Mouse (Mus musculus) layer of hippocampus, adult 18-20 months (tissue): ENCODE measurements around the gene Selenom. TPM values are rescaled to one million over a fixed set of nuclear protein-coding genes. Genes with fewer than 3 reads are reported as not detected.
A peak's percentile ranks its signal among the peaks of the same experiment; 100 is the strongest.

Source experiments
- DNase-seq, 2 experiments: peaks; one replicate each; pipeline ENCODE4 v3.0.0; 2022; ENCODE audit warnings: low spot score in 2 of 2
- long read RNA-seq: library from polyadenylated mRNA; stranded (forward); transcript quantifications from one replicate; pipeline ENCODE4 v2.0.0, GENCODE M21; 2021
- total RNA-seq, 2 experiments: library from RNA; stranded (reverse); gene quantifications; 2 replicates each; pipeline ENCODE4 v1.2.3; 2021

Selenom gene
- 100 to 1,000 TPM; 194 to 199 TPM for total RNA-seq
- long read RNA-seq, transcript Selenom-201 (5 exons, 707 nt): major isoform, 95 of 105 reads
- long read RNA-seq, partial matches to known transcripts: 1 of 105 reads
- long read RNA-seq, other reads (novel, unspliced or antisense): 7 of 105 reads

DNA sequence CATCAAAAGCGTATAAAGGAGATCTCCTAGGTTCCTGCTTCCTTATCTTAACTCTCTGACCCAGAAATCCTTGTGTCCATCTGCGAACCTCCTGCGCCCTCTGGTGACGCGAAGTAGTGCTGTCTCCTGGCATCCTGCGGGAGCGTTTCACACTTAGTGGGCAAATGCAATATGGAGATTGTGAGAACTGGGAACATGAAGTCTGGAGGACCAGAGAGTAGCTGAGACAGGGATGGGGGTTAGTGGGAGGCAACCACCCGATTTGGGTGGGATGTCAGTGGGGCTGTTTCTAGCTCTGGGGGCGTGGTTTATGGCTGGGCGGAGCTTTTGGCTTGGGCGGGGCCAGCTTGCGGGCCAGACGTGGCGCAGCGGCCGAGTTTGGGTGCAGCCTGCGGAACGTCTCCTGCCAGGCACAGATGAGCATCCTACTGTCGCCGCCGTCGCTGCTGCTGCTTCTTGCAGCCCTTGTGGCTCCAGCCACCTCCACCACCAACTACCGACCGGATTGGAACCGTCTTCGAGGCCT is at the start of gene Selenom:
Gene Selenom, plus strand, starts transcription at position 156 of the 526 bp plus-strand sequence.
- DNase-seq: peak; percentile 90 to 97

DNA sequence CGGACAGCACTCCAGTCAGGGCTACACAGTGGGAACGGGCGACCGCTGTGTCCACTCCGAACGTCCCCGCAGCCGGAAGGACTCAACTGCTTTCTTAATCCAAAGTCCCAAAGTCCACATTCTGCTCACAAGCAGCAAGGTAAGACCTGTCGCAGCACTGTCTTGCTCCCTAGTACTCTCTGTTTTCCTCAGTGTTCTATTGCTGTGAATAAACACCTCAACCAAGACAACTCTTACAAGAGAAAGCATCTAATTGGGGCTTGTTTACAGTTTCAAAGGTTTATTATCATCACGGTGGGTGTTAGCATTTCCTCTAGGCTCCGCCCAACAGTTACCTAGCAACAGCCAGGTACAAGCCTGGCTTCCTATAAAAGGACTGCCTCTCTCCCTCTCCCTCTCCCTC is 43.0 kb upstream of the Selenom start:
- no peak for DNase-seq

DNA sequence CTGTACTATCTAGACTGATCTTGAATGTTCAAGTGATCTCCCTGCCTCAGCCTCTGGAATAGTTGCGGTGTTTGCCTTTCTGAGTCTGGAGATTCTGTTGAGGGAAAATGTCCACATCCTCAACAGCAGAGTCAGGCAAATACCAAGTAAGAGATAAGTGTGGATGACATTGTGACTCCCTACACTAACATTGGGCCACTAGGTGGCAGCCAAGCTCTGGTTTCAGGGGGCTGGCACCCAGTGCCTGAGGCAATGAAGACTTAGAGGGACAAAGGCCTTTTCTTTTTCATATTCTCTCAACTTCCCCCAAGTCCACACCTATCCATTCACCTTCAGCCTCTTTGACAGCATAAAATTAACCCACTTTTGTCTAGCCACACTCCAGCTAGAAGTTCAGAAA is 42.0 kb upstream of the Selenom start:
- peak; percentile 73 to 90 for DNase-seq

DNA sequence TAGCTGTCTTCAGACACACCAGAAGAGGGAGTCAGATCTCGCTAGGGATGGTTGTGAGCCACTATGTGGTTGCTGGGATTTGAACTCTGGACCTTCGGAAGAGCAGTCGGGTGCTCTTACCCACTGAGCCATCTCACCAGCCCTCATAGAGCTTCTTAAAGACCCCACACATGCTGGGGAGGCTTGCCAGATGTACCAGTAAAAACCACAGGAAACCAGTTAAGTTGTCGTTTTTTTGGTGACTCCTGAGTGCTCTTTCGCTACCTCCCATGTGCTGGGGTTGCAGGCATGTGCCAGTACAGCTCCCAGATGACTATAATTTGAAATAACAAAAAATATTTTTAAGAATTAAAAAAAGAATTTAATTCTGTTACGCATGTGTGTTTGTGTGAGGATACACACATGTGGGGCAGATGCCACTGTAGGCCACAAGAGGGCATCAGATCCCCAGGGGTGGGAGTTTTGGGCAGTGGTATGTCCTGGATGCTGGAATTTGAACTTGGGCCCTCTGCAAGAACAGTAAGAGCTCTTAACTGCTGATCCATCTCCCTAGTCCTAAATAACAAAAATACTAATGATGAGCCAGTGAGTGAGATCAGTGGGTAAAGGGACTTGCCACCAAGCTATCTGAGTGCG is 39.9 kb upstream of the Selenom start:
- no peak for DNase-seq

DNA sequence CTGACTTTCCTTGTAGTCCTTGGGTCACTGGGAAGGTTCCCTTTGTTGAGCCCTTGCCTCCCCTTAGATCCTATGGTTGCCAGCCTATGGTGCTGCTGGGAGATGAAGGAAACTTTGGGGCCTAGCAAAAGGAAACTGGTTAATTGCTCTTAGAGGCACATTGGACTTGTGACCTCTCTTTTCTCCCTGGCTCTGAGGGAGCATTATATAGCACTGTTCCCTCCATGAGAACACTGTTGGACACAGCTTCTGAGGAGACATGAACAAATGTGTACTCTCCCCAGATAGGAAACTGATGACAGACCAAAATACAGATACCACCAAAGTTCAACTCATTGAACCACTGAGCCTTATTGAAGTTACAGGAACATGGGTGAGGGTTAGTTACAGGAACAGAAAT is 39.0 kb upstream of the Selenom start:
- DNase-seq: no peak

DNA sequence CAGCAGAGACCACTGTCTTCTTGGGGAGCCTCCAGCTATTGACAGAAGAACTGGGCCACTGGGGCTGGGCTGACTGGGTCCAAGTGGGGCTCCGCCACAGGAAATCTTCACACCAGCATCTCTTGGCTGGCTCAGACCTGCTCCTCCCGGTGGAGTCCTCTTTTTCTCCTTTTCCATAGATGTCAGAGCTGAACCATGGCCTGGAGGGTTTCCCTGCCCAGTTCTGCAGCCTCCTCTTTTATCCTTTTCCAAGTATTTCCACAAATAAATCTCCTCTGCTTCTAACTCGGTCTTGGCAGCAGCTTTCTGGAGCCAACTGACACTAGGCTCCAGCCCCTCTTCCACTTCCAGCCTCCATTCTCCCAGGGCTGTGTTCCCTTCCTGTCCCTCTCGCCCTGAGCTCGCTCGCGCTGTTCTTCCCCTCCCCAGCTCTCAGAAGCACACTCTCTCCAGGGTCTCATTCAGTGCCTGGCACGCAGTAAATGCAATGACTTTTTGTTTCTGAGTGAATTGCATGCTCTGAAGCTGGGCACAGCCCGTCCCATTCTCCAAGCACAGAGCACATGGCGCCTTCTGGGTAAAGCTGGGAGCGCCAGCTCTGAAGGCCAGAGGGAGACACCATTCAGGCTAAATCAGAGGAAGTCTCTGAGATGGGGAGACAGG is 30.4 kb upstream of the Selenom start:
- DNase-seq: peak in 1 of 2 experiments; percentile 84

DNA sequence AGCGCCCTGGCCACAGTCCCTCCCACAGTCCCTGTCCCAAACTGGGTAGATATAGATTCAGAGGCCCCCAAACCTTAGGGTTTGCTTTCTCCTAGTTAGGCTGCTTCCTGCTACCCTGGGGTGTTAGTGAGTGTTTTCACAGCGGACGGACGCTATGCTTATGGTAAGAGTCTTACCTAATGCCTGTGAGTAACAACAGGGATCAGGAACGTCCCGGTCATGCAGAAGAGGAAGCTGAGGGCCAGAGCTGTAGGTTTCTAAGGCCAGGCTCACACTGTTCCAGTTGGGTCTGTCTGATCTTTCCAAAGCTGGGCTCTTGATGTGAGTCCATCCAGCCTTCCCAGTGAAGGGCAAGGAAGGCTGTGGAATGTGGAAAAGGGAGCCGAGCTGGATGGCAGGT is 28.1 kb upstream of the Selenom start:
- no peak for DNase-seq

DNA sequence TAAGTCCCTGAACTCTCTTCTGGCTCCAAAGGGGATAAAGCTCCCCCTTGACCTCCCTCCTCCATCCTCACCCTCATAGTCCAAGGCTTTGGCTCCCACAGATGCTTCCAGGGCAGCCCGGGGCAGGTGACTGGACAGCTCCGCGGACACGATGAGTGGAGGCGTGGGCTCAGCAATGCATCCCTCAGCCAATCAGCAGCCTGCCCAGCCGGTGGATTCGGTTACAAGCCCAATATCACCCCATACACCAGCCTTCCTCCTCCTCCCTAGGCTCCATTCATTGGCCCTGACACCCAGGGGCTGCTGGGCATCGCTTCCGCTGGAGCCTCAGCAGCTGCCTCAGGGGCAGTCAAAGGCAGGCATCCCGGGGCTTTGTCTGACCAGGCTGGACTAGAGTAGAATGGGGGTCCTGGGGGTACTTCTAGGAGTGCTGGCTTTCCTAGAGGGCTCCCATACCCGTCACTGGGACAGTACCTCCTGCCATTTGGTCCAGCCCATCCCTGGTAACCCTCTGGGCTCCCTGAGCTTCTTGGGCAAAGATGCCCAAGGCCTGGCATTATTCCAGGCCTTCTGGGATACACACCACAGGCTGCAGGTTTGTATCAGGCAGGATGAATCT is 26.4 kb upstream of the Selenom start, which contains the start of gene Pla2g3:
Gene Pla2g3, plus strand, starts transcription at position 333 of the 619 bp plus-strand sequence.
- DNase-seq: no peak

DNA sequence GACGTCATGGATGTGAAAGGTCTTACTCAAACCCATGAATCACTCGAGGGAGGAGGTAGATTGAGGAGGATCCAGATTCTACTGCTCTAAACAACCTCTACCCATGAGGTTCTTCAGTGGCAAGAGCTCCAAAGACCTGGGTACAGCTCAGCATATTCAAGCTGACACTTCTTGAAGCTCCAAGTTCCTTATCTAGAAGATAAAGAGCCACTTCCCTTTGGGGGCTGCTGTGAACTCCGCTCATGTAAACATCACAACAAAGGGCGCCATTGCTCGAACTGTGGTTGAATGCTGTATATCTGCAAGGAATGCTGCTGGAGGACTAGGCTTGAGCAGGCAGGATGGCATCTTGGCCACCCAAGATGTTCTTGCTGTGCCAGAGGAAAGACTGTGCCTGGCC is 25.4 kb upstream of the Selenom start:
- DNase-seq: no peak

DNA sequence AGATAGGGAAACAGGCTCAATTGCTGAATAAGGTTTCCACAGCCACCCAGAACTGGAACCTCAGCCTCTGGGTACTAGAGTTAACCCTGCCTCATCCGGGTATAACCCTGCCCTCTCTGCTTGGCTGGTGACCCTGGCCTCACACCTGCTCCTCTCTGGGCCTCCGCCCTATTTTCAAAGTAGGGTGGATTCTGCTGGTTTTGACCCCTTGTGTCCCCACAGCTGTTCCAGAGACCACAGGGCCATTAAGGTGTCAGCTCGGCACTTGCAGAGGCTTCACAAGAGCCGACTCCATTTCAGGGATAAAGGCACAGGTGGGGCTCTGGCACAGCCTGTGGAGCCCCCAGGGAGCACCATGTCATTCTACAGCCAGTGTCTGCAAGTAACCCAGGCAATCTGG is 21.7 kb upstream of the Selenom start:
- DNase-seq: no peak

DNA sequence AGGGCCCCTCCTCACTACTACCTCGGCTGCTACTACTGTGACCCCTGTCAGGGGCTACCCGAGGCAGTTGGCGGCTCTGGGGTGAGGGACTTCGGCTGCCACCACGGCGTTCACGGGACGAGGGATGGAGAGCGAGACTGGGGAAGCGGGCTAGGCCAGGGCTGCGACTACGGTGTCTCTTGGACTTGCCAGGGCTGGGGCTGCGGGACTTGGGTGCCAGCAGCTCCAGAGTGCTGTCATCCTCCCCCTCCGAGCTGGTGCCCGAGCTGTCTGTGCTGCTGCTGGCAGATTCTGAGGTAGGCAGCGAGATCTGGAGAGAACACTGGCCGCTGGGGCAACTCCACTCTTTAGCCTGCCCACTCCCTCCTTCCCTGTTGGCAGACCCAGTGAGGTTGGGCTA is 19.6 kb upstream of the Selenom start:
- peak in 1 of 2 experiments; percentile 58 for DNase-seq

DNA sequence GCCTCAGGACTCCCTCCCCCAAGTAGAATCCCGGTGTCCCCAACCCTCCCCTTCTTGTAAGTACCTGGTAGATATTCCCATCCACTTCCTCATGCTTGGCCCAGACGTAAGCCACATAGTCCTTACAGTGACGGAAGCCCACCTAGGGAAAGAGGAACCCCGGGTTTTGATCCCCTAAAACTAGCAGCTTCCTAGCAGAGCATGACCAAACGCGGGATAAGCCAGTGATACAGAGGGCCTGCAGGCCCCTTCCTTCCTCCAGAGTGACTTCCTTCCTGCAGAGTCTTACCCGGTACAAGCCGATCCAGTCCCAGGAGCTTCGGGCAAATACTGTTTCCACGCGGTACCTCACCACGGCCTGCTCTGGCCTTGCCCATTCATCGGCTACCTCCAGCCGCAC is 19.0 kb upstream of the Selenom start:
- no peak for DNase-seq

DNA sequence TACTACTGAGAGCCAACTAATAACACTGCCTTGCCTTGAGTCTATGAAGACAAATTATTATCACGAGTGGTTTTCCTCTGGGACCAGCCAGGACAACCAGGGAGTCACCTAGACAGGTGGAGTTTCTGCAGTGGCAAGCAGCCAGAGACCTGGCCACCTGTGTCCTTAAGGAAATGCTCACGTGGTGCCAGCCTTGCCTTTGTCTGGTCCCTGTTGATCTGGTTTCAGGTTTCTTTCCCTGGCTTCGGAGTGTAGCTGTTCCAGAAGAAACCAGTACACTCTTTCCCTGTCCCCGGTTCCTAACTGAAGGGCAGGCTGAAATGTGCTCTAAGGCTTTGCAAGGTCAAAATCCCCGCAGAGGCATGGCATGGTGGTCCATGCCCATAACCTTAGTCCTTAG is 17.7 kb upstream of the Selenom start:
- no peak for DNase-seq

DNA sequence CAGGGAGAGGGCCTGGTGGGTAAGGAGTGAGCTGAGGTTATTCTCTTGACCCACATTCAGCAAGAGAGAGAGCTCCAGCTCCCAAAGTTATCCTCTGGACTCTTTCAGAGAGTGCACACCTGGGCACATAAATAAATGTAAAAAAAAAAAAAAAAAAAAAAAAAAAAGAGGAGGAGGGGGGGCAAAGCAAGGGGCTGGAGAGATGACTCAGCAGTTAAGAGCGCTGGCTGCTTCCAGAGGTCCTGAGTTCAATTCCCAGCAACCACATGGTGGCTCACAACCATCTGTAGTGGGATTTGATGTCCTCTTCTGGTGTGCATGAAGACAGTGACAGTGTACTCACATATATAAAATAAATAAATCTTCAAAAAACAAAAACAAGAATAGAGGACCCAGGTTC is 17.2 kb upstream of the Selenom start:
- DNase-seq: no peak

DNA sequence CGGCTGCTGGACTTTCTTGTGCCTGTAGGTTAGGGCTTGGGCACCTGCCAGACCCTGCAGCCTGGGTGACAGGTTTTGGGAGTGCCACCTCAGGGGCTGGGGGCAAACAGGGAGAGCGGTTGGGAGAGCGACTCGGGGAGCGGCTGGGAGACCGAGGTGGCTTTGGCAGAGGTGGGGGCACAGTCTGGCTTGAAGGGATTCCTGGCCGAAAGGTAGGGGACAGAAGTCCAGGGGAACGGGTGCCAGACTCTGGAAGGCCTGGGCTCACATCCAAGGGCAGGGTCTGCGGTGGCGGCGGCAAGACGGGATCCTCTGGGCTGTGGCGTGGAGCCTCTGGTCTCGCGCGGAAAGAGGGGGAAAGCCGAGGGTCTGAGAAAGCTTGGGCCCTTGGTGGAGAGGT is 12.4 kb upstream of the Selenom start:
- DNase-seq: no peak

DNA sequence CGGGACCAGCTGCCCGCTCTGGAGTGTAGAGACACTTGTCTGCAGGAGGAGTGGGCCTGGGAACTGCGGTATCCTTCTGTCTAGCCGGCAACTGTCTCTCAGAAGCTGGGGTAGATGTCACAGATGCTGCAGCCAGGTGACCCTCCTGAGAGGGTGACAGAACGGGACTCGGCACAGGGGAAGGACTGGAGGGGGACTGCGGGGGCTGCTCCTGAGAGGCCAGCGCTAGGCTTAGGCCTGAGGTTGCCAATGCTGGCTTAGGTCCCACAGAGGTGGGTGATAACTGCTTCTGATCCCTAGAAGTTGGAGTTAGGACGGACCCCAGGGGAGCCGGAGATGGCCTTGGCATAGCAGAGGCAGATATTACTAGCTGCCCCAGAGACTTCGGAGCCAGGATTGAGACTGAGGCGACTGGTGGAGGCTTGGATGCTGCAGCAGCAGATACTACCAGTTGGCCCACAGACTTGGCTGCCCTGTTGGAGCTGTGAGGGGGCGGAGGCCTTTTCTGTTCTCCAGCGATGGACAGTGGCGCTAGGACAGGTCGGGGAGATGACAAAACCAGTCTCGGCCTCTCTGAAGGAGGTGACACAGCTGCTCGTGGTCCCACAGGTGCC is 11.9 kb upstream of the Selenom start:
- no peak for DNase-seq

DNA sequence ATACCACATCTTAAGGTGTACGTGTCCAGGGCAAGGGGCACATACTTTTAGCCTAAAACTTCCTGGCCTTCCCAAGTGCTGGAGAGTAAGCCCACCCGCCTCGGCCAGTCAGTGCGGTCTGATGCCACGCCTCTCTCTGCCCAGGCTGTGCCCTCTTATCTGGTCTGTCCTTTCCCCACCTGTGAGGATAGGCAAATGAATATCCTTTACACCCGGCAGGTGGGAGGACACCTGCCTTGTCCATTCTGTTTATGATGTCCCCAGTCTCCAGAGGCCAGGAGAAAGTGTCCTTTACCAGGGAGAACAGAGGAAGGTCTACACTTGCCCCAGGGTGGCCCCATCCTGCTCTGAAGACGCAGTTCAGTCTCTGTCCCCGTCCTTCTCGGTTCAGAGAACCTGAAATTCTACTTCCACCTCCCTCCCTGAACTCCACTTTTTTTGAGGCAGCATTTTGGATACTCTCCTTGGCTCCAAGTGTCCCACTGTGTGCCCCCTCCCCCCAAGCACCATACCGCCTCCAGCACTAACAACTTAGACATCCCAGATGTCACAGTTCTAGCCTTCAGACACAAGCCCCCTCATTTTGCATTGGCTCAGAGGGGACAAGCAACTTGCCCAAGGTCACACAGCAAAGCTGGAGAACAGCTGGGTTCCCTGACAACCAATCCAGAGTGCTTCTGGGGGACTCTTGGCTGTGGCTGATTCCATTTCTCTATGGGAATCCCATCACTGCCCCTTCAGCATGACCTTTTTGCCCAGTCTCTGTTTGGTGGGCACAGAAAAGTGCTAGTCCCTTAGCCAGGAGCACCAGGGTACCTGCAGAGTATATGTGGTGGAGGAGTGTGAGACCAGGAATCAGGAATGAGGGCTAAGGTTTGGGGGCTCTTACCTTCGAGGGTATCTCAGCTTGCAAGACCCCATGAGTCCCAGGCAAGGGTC is 10.5 kb upstream of the Selenom start:
- no peak for DNase-seq

DNA sequence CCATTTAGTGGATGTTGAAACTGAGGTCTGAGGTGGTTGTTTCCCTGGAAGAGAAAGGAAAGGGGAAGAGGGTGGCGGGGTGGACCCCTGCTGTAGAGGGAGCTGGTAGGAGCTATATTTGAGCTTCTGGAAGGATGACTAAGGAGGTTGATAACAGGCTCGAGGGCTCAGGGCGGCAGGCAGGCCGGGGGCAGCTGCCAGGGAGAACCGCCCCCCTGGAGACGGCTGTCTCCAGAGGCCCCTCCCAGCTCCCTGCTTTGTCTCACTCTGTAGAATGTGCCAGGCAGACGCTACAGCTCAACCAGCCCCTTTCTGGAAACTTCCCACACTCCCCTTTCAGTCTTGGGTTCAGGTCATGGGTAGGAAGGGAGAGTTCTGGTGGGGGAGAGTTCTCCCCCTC is 6.3 kb upstream of the Selenom start:
- no peak for DNase-seq

DNA sequence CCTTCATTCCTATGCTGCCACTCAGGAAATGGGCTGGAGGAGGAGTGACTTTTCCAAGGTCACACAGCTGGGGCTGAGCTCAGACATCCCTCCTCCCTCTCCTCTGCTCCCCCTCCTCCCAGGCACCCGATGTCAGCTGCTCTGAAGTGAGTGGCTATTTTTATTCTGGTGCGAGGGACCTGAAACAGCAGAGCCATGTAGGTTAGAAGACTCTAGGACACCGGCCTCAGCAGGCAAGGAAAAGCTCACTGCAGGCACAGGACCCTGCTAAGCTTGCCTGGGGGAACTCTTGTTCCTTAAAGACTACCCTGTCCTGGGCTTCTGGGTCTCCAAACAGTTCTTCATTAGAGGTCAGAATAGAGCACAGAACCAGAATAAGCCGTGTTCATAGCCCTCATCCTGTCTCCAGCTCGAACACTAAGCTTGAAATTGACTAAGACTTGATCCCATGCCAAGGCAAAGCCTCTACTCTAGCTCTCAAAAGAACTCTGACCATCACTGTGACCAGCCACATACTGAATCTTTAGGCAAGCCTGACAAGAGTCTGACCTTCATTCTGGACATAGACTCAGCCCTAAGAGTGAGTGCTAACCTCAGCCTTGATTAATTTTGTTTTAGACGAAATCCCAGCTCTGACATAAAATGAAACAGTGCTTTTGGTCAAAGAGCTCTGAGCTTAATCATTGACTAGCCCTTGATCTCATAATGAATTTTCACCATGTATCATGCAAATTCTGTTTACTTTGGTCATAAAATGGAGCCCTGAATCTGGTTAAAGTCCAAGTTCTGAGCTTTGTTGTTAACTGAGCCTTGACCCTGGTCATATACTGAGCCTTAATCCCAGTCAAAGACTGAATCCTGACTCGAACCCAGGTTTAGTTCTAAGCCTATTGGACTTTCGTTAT is 5.1 kb upstream of the Selenom start:
- no peak for DNase-seq

DNA sequence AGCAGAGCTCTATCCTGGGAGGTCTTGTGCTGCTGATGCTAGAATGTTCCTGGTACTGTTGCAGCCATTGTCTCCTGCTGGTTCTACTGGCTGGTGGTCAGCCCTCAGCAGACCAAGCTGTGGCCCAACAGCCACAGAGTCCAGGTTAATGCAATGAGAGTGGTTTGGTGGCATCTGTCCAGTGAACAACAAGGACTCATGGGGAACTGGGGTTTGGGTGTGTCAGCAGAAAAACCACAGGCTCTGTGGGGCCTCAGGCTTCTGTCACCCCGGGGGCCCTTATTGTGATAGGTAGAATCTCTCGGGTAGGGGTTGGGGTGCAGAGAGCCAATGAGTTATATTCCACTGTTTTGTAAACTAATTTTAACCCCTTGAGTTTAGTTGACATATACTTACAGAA is 4.2 kb upstream of the Selenom start:
- no peak for DNase-seq
